Mouse (Mus musculus) lung, postnatal 0 days (tissue): Measurements from ENCODE around the gene Plcl1.

Experiments
- CTCF ChIP-seq: IDR thresholded peaks from 2 replicates; pipeline ENCODE4 v1.5.1; 2016; ENCODE audit warnings: antibody characterized with exemption, mild to moderate bottlenecking
- EP300 ChIP-seq: IDR thresholded peaks from 2 replicates; pipeline ENCODE4 v1.6.1; 2016; ENCODE audit warnings: antibody characterized with exemption, mild to moderate bottlenecking, control low read depth

- TF ChIP-seq CTCF (no peak), EP300 (no peak)
Measured at GRCm38 (mm10) chr1:55525748-55526147, 120.0 kb downstream of the Plcl1 start.
